21 mouse cellular contexts compared by ENCODE assay signal in genomic region chr6:84197811-84198213, GRCm38 (mm10).
DNase-seq lines count a peak whose midpoint lies in the region; ATAC-seq lines count a peak whose summit lies in the region.
"Had no signal": no experiment of that assay in that cellular context is flagged by ENCODE, and none has a peak within 500 bp of the region (broad histone marks: within the 10 kb centered on the region; RNA-seq: fewer than 3 reads in every experiment).

No protein-coding gene starts in this region.

- H3K4me2 ChIP-seq in neural tube, embryonic 12.5 days (replicated peaks): no peak overlapping the region
- no peak overlapping the region for H3K4me2 ChIP-seq in neural tube, embryonic 15.5 days
- H3K4me2 ChIP-seq in limb, embryonic 15.5 days: no peak overlapping the region
- H3K4me2 ChIP-seq: embryonic facial prominence, embryonic 15.5 days; hindbrain, embryonic 15.5 days had no signal

- no peaks in the 10 kb centered on the region for H3K27me3 ChIP-seq in neural tube, embryonic 12.5 days (replicated peaks)
- no peaks in the 10 kb centered on the region for H3K27me3 ChIP-seq in neural tube, embryonic 15.5 days (replicated peaks)
- H3K27me3 ChIP-seq in limb, embryonic 15.5 days: no peaks in the 10 kb centered on the region
- H3K27me3 ChIP-seq: embryonic facial prominence, embryonic 15.5 days; hindbrain, embryonic 15.5 days had no signal

- no peak overlapping the region for H3K4me3 ChIP-seq in neural tube, embryonic 12.5 days
- H3K4me3 ChIP-seq in neural tube, embryonic 15.5 days (replicated peaks): no peak overlapping the region
- H3K4me3 ChIP-seq in limb, embryonic 15.5 days: no peak overlapping the region
- H3K4me3 ChIP-seq: embryonic facial prominence, embryonic 15.5 days; forebrain, embryonic 10.5 days; hindbrain, embryonic 15.5 days; layer of hippocampus, adult 2 months had no signal

- 6% methylated on average over 5 of the region's 5 CpGs for WGBS in neural tube, embryonic 12.5 days
- 12% methylated on average over 5 of the region's 5 CpGs for WGBS in neural tube, embryonic 15.5 days
- WGBS in limb, embryonic 15.5 days: 15% methylated on average over 5 of the region's 5 CpGs

- no peak overlapping the region for H3K27ac ChIP-seq in neural tube, embryonic 12.5 days
- H3K27ac ChIP-seq in neural tube, embryonic 15.5 days (replicated peaks): no peak overlapping the region
- H3K27ac ChIP-seq in limb, embryonic 15.5 days: no peak overlapping the region
- H3K27ac ChIP-seq: embryonic facial prominence, embryonic 15.5 days; forebrain, embryonic 10.5 days; hindbrain, embryonic 15.5 days; kidney, postnatal 0 days; layer of hippocampus, adult 2 months had no signal

- ATAC-seq in neural tube, embryonic 12.5 days (ENCODE audit: low FRiP score, low read depth): peak; percentile 65; the same call in 1 of the 2 replicates
- no peak for ATAC-seq in neural tube, embryonic 15.5 days (ENCODE audit: low FRiP score)
- peak; percentile 50; the same call in 1 of the 2 replicates for ATAC-seq in limb, embryonic 15.5 days (ENCODE audit: insufficient number of reproducible peaks, low FRiP score, low TSS enrichment, low read depth)
- ATAC-seq: liver, postnatal 0 days had no signal

- H3K36me3 ChIP-seq in neural tube, embryonic 12.5 days: no peaks in the 10 kb centered on the region
- no peaks in the 10 kb centered on the region for H3K36me3 ChIP-seq in neural tube, embryonic 15.5 days
- H3K36me3 ChIP-seq in limb, embryonic 15.5 days: no peaks in the 10 kb centered on the region
- H3K36me3 ChIP-seq: embryonic facial prominence, embryonic 15.5 days; forebrain, embryonic 10.5 days; hindbrain, embryonic 15.5 days had no signal

- 0 out of 2 replicates have a peak overlapping the region, but pooled peaks have one; percentile 6 for H3K9ac ChIP-seq in neural tube, embryonic 12.5 days
- H3K9ac ChIP-seq in neural tube, embryonic 15.5 days (replicated peaks): no peak overlapping the region
- H3K9ac ChIP-seq in limb, embryonic 15.5 days: no peak overlapping the region
- H3K9ac ChIP-seq: embryonic facial prominence, embryonic 15.5 days; hindbrain, embryonic 15.5 days; liver, postnatal 0 days had no signal

- H3K9me3 ChIP-seq in neural tube, embryonic 12.5 days: no peaks in the 10 kb centered on the region
- no peaks in the 10 kb centered on the region for H3K9me3 ChIP-seq in neural tube, embryonic 15.5 days (replicated peaks)
- H3K9me3 ChIP-seq in limb, embryonic 15.5 days: no peaks in the 10 kb centered on the region
- H3K9me3 ChIP-seq: embryonic facial prominence, embryonic 15.5 days; forebrain, embryonic 10.5 days; hindbrain, embryonic 15.5 days had no signal

- peak; percentile 36 for DNase-seq in embryo, embryonic 11.5 days (ENCODE audit: low read depth, low spot score)
- no peak for DNase-seq in embryo, embryonic 10.5 days (ENCODE audit: low spot score)
- DNase-seq in thymus, postnatal 25 days: peak; percentile 64
- no peak for DNase-seq in gastrocnemius, postnatal 10 days
- DNase-seq in urinary bladder, postnatal 4 days (ENCODE audit: low spot score in 2 of 2): no peak
- DNase-seq: cerebellum, postnatal 10 days; gastrocnemius, postnatal 25 days; heart, postnatal 10 days; kidney, adult 11 months; liver; liver, postnatal 0 days; lung, postnatal 14 days; spleen, adult 18-20 months had no signal

- H3K4me1 ChIP-seq in neural tube, embryonic 12.5 days: peaks cover 10% of the 10 kb centered on the region
- H3K4me1 ChIP-seq in neural tube, embryonic 15.5 days: 0 out of 2 replicates have a peak, but pooled peaks cover 6% of the 10 kb centered on the region
- peaks cover 18% of the 10 kb centered on the region for H3K4me1 ChIP-seq in limb, embryonic 15.5 days
- H3K4me1 ChIP-seq: hindbrain, embryonic 15.5 days had no signal

Comparison
In these comparisons a context has a peak if more than half of its experiments do, and no peak if none do; other contexts are left out.
1. DNase-seq: peak in embryo, embryonic 11.5 days (single experiment) and thymus, postnatal 25 days (single experiment); none in embryo, embryonic 10.5 days (single experiment), gastrocnemius, postnatal 10 days (single experiment) and urinary bladder, postnatal 4 days (0 of 2).